Mouse (Mus musculus): ENCODE measurements at regions not wholly inside any gene's neighbourhood (a gene's known extent, or its start where the extent isn't known, plus 50 kb on each side); places are given as distances from the start of the nearest gene placed in this dataset.

DNA sequence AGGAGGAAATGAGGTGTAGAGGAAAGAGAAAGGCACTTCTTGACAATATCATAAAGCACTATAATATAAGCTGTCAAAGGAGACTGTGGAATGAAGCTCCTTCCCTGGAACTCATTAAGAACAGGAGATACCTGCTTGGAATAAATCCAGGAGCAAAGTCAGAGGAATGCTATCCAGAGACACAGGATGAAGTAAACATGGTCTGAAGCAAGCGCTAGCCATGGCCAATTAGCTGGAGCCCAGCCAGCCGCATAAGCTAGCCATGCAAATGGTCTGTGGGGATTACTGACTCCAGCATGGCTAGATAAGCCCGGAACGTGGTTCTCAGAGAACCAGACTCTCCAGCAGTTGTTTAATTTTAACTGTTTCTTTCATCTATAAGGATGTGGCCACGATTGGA lies 54.9 kb upstream of the Gpc3 start:
- DNase-seq = peak; percentile 12

DNA sequence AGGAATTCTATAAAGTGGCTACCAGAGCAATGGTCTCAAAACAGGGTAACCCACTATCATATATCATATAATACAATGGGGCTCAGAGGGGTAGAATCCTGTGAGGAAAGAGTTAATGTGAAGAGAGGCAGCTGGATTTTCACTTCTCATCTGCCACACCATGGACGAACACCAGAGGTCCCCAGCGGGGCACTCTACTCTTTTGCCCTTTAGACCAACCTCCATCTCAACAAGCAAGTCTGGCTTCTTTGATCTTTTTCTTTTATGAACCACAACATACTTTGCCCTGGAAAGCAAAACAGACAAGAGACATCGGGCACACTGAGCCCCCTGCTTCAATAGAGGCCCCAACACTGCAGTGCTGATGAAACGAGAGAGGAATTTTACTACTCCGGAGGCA lies 65.3 kb upstream of the Gpc3 start:
- DNase-seq = peak; percentile 31

DNA sequence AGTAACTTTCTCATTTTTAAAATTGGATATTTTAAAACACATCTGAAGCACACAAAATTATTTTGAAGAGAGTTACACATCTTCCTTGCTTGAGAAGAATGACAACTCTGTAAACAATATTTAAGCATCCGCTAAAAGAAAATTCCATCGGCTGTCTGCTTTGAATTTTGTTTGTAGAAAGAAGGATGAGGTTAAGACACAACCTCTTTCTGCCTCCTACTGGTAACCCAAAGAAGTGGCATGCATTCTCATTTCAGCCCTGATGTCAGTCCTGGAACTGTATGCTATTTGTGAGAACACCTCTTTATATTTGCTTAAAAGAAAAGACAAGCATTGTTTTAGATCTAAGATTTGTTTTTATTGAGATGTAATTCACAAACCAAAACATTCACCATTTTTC lies 80.6 kb upstream of the Gpc3 start:
- no peak for DNase-seq

DNA sequence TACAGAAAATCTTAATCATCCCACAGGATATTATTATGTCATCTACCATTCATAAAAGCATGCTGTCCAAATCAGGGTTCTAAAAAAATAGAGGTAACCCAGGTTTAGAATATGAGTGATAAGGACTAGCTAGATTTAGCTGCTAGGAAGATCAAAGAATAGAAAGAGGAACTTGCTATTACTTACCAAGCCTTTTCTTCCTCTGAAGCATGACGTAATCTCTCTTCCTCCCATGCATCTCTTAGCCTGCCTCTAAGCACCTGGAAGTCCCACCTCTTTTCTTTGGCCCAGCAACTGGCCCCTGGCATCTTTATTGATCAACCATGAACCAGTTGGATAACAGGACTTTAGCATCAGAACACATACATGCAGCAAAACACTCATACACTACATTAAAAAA lies 85.9 kb upstream of the Gpc3 start:
- no peak for DNase-seq

DNA sequence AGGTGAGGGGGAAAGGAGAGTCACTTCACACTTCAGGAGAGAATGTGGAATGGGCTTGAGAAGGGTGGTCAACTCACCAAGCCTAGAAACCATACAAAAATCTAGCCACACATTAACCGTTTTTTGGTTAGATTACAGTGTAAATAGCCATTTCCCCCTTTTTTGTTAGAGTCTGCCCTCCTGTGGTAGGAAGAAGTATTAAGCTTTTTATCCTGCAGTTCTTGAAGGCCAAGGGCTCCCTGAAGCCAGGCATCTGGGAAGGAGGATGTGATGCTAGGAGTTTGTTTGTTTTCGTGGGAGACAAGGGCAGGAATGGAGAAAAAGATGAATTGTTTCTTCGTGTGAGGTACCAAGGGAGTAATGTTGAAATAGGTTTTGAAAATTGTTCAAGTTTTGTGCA lies 73.5 kb upstream of the Ccdc160 start:
- peak; percentile 11 for DNase-seq

DNA sequence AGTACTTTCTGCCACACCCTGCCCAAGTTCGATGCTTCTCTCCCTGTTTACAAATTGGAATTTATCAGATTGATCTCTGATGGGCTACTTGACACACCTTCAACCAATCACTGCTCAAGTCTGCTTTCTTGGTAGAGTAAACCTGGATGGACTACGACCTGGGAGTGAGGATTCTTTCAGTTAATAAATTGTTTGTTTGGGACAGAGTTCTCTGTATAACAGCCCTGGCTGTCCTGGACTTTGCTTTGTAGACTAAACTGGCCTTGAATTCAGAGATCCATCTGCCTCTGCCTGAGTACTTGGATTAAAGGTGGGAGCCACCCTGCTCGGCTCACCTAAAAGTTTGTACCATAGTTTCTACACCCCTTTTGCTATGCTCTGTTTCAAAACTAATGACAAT lies 52.9 kb upstream of the Ccdc160 start:
- DNase-seq = no peak
